Mouse (Mus musculus) neural tube, embryonic 11.5 days (tissue): ENCODE measurements around the gene AA986860. TPM values are rescaled to one million over a fixed set of nuclear protein-coding genes. Genes with fewer than 3 reads are reported as not detected.

ENCODE experiments used
- ATAC-seq: fragments of 200-750 bp; cut with Nextera tagmentation; 2 replicates; pipeline ENCODE4 v1.8.0; 2017; ENCODE audit warnings: moderate number of reproducible peaks, mild to moderate bottlenecking, moderate TSS enrichment, moderate library complexity; ENCODE audit not compliant: insufficient read depth, low FRiP score, low TSS enrichment
- DNase-seq: peaks from one replicate; pipeline ENCODE4 v3.0.0-alpha.2; 2015; ENCODE audit warnings: low spot score
- H3K27ac ChIP-seq: fragments of 300-500 bp; sonication (generic); 2 replicates; pipeline ENCODE4 v1.5.1; 2014; ENCODE audit warnings: low read depth, mild to moderate bottlenecking, low read length
- H3K27me3 ChIP-seq: fragments of 300-500 bp; sonication (generic); 2 replicates; pipeline ENCODE4 v1.6.1; 2014; ENCODE audit warnings: mild to moderate bottlenecking, low read length, mixed read lengths; ENCODE audit not compliant: control insufficient read depth, insufficient read depth
- H3K36me3 ChIP-seq: fragments of 300-500 bp; sonication (generic); 2 replicates; pipeline ENCODE4 v1.6.1; 2014; ENCODE audit warnings: mild to moderate bottlenecking, low read length, moderate library complexity, mixed read lengths; ENCODE audit not compliant: control insufficient read depth, insufficient read depth
- H3K4me1 ChIP-seq: fragments of 300-500 bp; sonication (generic); 2 replicates; pipeline ENCODE4 v1.6.1; 2014; ENCODE audit warnings: low read length, mixed read lengths; ENCODE audit not compliant: control insufficient read depth, insufficient read depth
- H3K4me2 ChIP-seq: fragments of 300-500 bp; sonication (generic); 2 replicates; pipeline ENCODE4 v1.6.1; 2014; ENCODE audit warnings: low read depth, mild to moderate bottlenecking, moderate library complexity
- H3K4me3 ChIP-seq: fragments of 300-500 bp; sonication (generic); 2 replicates; pipeline ENCODE4 v1.5.1; 2014; ENCODE audit warnings: low read depth, low read length
- H3K9ac ChIP-seq: fragments of 300-500 bp; sonication (generic); 2 replicates; pipeline ENCODE4 v1.6.1; 2014; ENCODE audit warnings: mild to moderate bottlenecking, low read length
- H3K9me3 ChIP-seq: fragments of 300-500 bp; sonication (generic); 2 replicates; pipeline ENCODE4 v1.6.1; 2016; ENCODE audit warnings: low read length; ENCODE audit not compliant: control insufficient read depth
- WGBS: fragments of 180-500 bp; shearing (Covaris S2); extraction: QIAGEN DNeasy Blood & Tissue Kit; methylation state at CpG from one replicate; pipeline ENCODE4 v1.1.7; 2014; 5-methylcytosine and 5-hydroxymethylcytosine counted together
- polyA plus RNA-seq: library from polyadenylated mRNA; unstranded; fragments of >200 nt; fragmentation: Nextera tagmentation; extraction: Ambion mirVana; gene quantifications from 2 replicates; pipeline ENCODE4 v1.2.1, GENCODE M21; 2014

The AA986860 gene
- polyA plus RNA-seq, 1 experiment from 2014 or later: 0.32 TPM

DNA sequence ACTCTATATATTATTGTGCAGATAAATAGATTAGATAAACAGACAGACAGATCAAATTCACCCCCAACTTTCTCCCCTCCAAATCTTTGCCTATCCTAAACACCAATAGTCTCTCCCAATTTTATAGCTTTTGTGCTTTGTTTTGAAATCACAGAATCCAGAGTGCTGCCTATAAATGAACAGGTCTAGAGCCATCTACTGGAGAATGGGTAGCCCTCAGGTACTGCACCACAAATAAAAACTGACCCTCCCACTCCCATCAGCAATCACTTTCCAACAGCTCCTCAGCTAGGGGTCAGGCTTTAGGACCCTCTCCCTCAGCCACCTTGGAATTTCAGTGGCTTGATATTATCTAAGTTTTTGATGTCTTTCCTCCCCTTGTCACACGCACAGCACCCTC is 44.9 kb downstream of the AA986860 start:
- H3K36me3 ChIP-seq: no peaks in the 10 kb centered on the region
- no peak overlapping the region for H3K9ac ChIP-seq
- 95% methylated on average over 1 of the region's 1 CpGs for WGBS
- no peaks in the 10 kb centered on the region for H3K27me3 ChIP-seq
- no peak overlapping the region for H3K27ac ChIP-seq
- no peak overlapping the region for H3K4me2 ChIP-seq
- DNase-seq (no peak), ATAC-seq (no peak)
- H3K4me3 ChIP-seq: no peak overlapping the region
- H3K4me1 ChIP-seq: no peaks in the 10 kb centered on the region
- H3K9me3 ChIP-seq: no peaks in the 10 kb centered on the region

DNA sequence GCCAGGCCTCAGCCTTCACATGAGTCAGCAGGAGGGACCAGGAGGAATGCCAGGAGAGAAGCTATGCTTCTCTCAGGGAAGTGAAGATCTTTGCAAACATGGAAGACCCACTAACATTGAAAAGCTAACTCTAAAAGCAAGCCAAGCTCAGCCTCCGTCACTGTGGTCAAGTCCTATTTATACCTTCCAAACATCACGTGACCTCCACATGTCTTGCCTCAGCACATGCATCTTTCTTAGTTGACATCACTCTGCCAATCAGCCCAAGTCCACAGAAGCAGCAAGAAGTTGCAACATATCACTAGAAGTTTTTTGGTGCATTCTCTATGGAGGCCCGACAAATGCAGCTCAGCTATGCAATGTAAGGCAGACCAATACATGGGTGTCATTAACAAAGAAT is 48.1 kb downstream of the AA986860 start:
- ATAC-seq (no peak), DNase-seq (no peak)
- Histone ChIP-seq H3K4me1 (no peaks in the 10 kb centered on the region), H3K36me3 (no peaks in the 10 kb centered on the region), H3K9me3 (no peaks in the 10 kb centered on the region), H3K4me3 (no peak overlapping the region), H3K9ac (no peak overlapping the region), H3K27ac (no peak overlapping the region), H3K27me3 (no peaks in the 10 kb centered on the region), H3K4me2 (no peak overlapping the region)
- 89% methylated on average over 3 of the region's 3 CpGs for WGBS

DNA sequence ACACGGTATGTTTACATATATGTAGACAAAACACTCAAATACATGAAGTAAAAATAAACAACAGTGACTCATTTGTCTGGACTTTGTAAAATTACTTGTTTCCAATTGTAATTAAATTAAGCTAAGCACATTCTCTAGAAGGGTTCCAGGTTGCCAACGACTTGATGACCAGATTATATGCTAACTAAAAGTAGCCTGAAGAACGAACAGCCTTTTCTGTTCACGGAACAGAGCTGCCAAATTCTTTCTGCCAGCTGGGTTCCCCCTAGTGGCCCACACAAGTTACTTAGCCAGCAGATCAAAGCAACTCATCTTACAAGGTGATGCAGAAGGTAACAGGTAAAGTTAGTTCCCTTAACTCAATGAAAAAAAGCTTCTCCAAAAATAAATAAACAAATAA is 52.3 kb downstream of the AA986860 start:
- Histone ChIP-seq H3K9ac (no peak overlapping the region), H3K4me2 (no peak overlapping the region), H3K4me3 (no peak overlapping the region), H3K4me1 (no peaks in the 10 kb centered on the region), H3K9me3 (no peaks in the 10 kb centered on the region), H3K27me3 (no peaks in the 10 kb centered on the region), H3K27ac (no peak overlapping the region), H3K36me3 (no peaks in the 10 kb centered on the region)
- 39% methylated on average over 4 of the region's 4 CpGs for WGBS
- ATAC-seq (no peak), DNase-seq (no peak)

DNA sequence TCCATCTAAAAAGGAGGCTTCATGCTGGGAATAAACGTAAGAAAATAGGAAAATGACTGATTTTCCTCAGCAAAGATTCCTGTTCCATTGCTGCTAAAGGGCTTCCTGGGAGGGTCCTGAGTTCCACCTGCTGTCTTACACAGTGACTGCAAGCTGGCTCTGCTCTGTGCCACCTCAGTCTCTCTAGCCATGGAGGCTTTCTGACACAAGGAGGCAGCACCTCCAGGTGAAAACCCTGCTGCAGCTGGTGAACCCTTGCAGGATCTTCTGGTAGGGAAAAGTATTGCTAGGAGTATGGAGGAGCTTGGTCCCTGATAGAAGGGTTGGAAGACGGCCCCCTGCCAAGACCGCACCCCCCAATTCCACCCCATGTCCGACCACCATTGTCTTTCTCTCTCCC is 55.2 kb downstream of the AA986860 start:
- no peak overlapping the region for H3K27ac ChIP-seq
- no peak overlapping the region for H3K4me2 ChIP-seq
- H3K27me3 ChIP-seq: no peaks in the 10 kb centered on the region
- 38% methylated on average over 4 of the region's 4 CpGs for WGBS
- no peak overlapping the region for H3K4me3 ChIP-seq
- no peak overlapping the region for H3K9ac ChIP-seq
- no peak for DNase-seq
- no peaks in the 10 kb centered on the region for H3K4me1 ChIP-seq
- ATAC-seq: no peak
- no peaks in the 10 kb centered on the region for H3K36me3 ChIP-seq
- H3K9me3 ChIP-seq: no peaks in the 10 kb centered on the region

DNA sequence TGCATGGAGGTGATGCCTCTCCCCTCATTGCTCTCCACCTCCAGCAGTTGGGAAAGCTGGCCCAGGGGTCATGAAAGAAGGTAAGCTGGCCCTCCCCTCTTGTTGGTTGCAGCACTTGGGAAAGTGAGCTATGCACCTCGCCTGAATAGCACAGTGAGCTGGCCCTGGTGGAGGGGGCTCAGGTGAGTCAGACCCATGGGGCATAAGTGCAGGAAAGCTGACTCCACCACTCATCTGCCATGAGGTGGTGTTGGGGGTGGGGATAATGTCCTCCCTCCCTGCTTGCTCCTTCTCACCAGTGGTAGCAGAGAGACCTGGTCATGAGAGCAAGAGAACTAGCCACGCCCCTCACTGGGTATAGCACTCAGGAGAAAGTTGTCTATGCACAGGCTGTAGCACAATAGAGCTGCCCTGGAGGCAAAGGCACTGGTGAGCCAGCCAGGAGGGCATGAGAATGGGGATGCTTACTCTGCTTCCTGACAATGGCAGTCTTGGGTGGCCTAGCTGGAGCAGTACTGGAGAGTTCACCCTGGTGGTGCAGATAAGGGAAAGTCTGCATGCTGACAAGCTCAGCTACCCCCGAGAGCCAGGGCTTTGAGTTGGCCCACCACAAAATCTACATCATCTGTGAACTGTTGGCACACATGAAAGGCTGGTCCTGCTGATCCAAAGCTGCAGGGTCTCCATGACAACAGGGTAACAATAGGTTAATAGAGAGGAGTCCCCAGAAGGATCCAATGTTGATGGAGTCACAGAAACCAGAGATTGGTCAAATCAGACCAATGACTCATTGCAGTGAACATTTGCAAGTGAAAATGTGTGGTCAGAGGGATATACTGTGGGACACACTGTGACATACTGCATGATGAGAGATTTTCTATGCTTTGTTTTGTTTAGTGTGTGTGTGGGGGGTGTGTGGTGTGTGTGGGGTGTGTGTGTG is 58.0 kb downstream of the AA986860 start:
- H3K36me3 ChIP-seq: no peaks in the 10 kb centered on the region
- H3K4me2 ChIP-seq: no peak overlapping the region
- WGBS: 61% methylated on average over 3 of the region's 3 CpGs
- no peak overlapping the region for H3K4me3 ChIP-seq
- no peaks in the 10 kb centered on the region for H3K27me3 ChIP-seq
- DNase-seq (no peak), ATAC-seq (no peak)
- no peaks in the 10 kb centered on the region for H3K9me3 ChIP-seq
- no peak overlapping the region for H3K27ac ChIP-seq
- H3K4me1 ChIP-seq: no peaks in the 10 kb centered on the region
- no peak overlapping the region for H3K9ac ChIP-seq

Other genes starting within 250 kb of the AA986860 start
- not detected in 2 replicates for gene Zp3r, start 102.4 kb upstream of the AA986860 start, polyA plus RNA-seq
- not detected in 2 replicates for gene C4bp, start 70.3 kb upstream of the AA986860 start, polyA plus RNA-seq
- not detected in 2 replicates for gene Gm29427, start 16.2 kb upstream of the AA986860 start, polyA plus RNA-seq
- 10.3 TPM in 2 replicates for gene Yod1, start 14.6 kb upstream of the AA986860 start, polyA plus RNA-seq
- gene Pfkfb2, start 2.7 kb upstream of the AA986860 start, polyA plus RNA-seq: 7.3 and 9.3 TPM in 2 replicates
- gene Fcamr, start 68.9 kb downstream of the AA986860 start, polyA plus RNA-seq: 0.14 TPM in 1 of 2 replicates, not detected in the other
- gene Pigr, start 94.7 kb downstream of the AA986860 start, polyA plus RNA-seq: not detected in 2 replicates
- not detected in 2 replicates for gene Fcmr, start 133.7 kb downstream of the AA986860 start, polyA plus RNA-seq
- not detected in 2 replicates for gene Il24, start 155.5 kb downstream of the AA986860 start, polyA plus RNA-seq
- not detected in 2 replicates for gene Il20, start 179.5 kb downstream of the AA986860 start, polyA plus RNA-seq
- gene Il19, start 208.1 kb downstream of the AA986860 start, polyA plus RNA-seq: 0.23 TPM in 1 of 2 replicates, not detected in the other